Mouse (Mus musculus) myocyte (in vitro differentiated cells): ENCODE measurements around the gene Ptpn13.

Experiments used
- CEBPB ChIP-seq: IDR thresholded peaks from 2 replicates; pipeline ENCODE4 v1.6.1; 2011; ENCODE audit warnings: mild to moderate bottlenecking, moderate library complexity; ENCODE audit not compliant: poor library complexity, insufficient read depth, severe bottlenecking
- E2F4 ChIP-seq: IDR thresholded peaks from one replicate; pipeline ENCODE4 v1.6.1; 2011; ENCODE audit warnings: mild to moderate bottlenecking, control low read depth, moderate library complexity; ENCODE audit not compliant: insufficient read depth
- MYOG ChIP-seq, 3 experiments: IDR thresholded peaks; one replicate each; pipeline ENCODE4 v1.6.1; 2011; ENCODE audit warnings: control low read depth in 2 of 3, low read depth in 2 of 3, mild to moderate bottlenecking in 2 of 3; ENCODE audit not compliant: insufficient read length in 2 of 3, control insufficient read depth in 1 of 3, insufficient read depth in 1 of 3
- POLR2A ChIP-seq: IDR thresholded peaks from one replicate; pipeline ENCODE4 v1.6.1; 2011; ENCODE audit warnings: low read depth, mild to moderate bottlenecking, control low read depth, moderate library complexity; ENCODE audit not compliant: insufficient read length
- POLR2AphosphoS2 ChIP-seq: IDR thresholded peaks from one replicate; pipeline ENCODE4 v1.6.1; 2011; ENCODE audit warnings: low read depth, control low read depth; ENCODE audit not compliant: insufficient read length
- REST ChIP-seq: IDR thresholded peaks from one replicate; pipeline ENCODE4 v1.6.1; 2011; ENCODE audit warnings: mild to moderate bottlenecking, control low read depth, moderate library complexity; ENCODE audit not compliant: insufficient read depth, insufficient read length

- TF ChIP-seq MYOG (IDR thresholded peaks at IDR 0.05; ENCODE audit: control insufficient read depth in 1 of 3, insufficient read depth in 1 of 3, insufficient read length in 2 of 3, low read depth in 2 of 3) (no peak), POLR2A (no peak), E2F4 (no peak), CEBPB (no peak), POLR2AphosphoS2 (no peak), REST (no peak)
These were observed 171.6 kb downstream of the Ptpn13 start for GRCm38 (mm10) chr5:103596467-103597146.
